Mouse (Mus musculus): ENCODE measurements around the gene Gm38393. TPM values are rescaled to one million over a fixed set of nuclear protein-coding genes. Genes with fewer than 3 reads are reported as not detected.

Gene Gm38393
- polyA plus RNA-seq, 1 experiment from 2014 or later: 3.0 TPM

Other genes starting within 250 kb of the Gm38393 start
- 440 and 486 TPM in 2 replicates for gene Snurf, start within 50 bp of the Gm38393 start, polyA plus RNA-seq (2015; fragmentation: Nextera tagmentation; extraction: Ambion mirVana)
- gene Snrpn, start 135.2 kb upstream of the Gm38393 start, polyA plus RNA-seq (2015; fragmentation: Nextera tagmentation; extraction: Ambion mirVana): 570 and 614 TPM in 2 replicates